Mouse (Mus musculus) heart, postnatal 10 days (tissue): ENCODE data around the gene Olfr577. TPM values are rescaled to one million over a fixed set of nuclear protein-coding genes. Genes with fewer than 3 reads are reported as not detected.

Experiments
- DNase-seq, 2 experiments: peaks; one replicate each; pipeline ENCODE4 v3.0.0; 2021
- intact Hi-C: fragments of 180-260 bp; cut with DNase I; formaldehyde crosslinking; loops from one replicate; pipeline ENCODE4 v1.15.1; 2025
- total RNA-seq, 2 experiments: library from RNA; stranded (reverse); gene quantifications; 2 replicates each; pipeline ENCODE4 v1.2.3; 2021

Gene Olfr577
- not detected for total RNA-seq

GRCm38 (mm10) chr7:102975843-102976242, at the start of gene Olfr577:
Olfr577 (minus strand) TSS chr7:102975943.
- intact Hi-C loops: no loop called here
- no peak for DNase-seq

GRCm38 (mm10) chr7:102989224-102989623, 13.5 kb upstream of the Olfr577 start, which contains the start of gene Olfr578:
Olfr578 (minus strand) TSS chr7:102989324.
- DNase-seq: no peak

DNA sequence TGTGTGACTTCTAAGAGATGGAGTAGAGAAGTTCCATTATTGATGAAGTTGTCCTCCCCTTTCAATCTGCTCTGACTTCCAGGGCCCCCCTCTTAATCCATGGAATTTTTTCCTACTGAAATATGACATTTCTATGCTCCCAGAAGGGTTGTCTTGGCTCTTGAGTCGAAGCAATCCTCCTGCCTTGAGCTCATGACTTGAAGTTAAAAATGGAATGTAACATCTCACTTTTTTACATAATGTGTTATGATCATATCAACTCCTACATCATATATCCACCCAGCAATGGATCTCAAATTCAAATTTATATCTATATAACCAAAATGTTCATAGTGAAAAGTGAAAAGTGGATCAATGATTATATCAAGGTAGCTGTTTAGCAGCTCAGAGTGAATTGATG, 1.3 kb downstream of the Olfr577 start:
- intact Hi-C loops: no loop called here
- DNase-seq: no peak

More at GRCm38 (mm10) chr7:102989224-102989623, 13.5 kb upstream of the Olfr577 start, which contains the start of gene Olfr578:
- intact Hi-C loops: no loop called here

DNA sequence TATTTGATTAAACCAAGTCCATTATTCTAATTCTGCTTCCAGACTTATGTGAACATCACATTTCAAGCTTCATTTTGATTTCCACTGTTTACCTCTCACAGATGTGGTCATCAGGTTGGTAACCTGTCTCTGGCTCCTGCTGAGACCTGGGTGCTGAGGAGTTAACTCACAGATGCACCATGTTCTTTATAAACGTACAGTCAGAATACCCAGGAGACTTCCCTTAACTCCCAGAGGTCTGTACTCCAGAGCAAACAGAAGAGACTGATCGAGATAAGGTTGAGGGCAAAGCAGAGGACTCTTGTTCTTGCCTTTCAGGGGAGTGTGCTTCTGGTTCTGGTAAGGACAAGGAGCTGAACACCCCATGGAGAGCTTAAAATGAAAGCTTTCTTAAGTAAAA, 13.4 kb downstream of the Olfr577 start, which contains the start of gene Olfr576:
Gene Olfr576 (plus strand): TSS at position 301 of the 400 bp plus-strand sequence.
- intact Hi-C loops: no loop called here
- DNase-seq: no peak

DNA sequence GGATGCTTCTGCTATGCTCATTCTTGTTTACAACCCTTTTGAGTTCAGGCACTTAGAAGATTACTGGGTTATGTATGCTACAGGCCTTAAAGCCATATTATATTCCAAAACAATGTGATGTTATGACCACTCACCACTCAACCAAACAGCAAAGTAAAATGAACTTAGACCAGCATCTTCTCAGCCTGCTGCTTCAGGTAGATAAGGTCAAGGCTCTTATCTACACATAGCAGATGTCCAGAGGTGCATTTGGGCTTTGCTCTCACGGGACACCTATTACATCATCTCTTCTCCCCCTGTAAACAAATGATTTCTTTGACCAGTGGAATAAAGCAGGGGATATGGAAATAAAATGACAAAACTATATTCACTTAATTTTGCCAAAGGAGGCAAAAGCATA, 17.1 kb downstream of the Olfr577 start, which contains the start of gene Olfr575:
Gene Olfr575 (minus strand): TSS at position 183 of the 400 bp plus-strand sequence.
- DNase-seq: no peak
- intact Hi-C loops: no loop called here

DNA sequence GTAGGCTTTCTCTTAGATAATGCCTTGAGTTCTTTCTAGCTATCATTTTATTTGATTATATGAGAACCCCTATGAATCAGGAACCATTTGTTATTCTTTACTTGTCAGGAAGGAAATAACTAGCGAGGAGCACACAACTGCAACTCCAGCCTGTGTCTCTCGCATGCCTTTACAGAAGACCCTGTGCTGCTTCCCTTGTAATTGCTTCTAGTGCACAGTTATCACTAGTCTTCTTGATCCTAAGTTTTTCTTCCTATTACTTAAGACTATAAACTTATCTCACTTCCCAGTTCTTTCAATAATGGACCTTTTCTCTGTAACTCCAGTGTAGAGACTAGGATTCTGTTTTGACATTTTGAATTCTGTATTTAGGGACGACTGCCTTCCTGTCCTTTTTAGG, 17.6 kb downstream of the Olfr577 start:
- intact Hi-C loops: no loop called here
- no peak for DNase-seq

DNA sequence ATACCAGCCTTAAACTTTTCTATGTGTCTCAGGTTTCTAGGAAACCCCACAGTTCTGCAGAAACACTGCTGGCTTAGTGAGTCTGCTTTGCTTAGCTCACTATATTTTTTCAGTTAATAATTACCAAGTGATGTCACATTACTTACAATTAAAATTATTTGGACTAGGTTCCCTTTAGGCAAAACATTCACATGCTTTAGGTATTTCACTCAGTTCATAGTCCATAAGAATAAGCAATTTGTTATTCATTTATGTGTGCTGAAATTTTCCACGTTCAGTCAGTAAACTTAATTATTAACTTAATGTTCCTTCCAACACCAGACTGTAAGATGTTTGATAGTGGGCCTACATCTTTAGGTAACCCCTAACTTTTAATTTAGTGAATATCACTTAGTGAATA, 25.0 kb downstream of the Olfr577 start:
- intact Hi-C loops: no loop called here
- no peak for DNase-seq

GRCm38 (mm10) chr7:102948167-102948566, 27.6 kb downstream of the Olfr577 start, which contains the start of gene Olfr574:
Olfr574 (plus strand) TSS chr7:102948467.
- intact Hi-C loops: no loop called here
- DNase-seq: no peak

DNA sequence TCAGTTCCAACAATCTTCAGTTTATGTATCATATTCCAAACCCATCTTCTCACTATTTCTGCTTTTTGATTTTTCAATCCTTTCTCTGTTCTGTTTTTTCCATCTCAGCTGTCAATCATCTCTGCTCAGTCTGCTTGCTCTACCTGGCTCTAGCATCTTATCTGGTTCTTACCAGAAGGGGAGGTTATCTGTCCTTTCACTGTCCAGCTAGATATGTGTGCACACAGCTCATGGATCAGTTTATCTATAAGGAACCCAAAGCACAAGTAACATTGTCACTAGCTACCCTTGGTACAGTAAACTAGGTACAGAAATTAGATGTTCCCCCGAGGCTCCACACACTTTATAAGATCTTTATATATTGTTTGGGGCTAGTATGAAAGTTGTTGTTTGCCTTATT, 32.3 kb downstream of the Olfr577 start:
- intact Hi-C loops: no loop called here
- DNase-seq: no peak

GRCm38 (mm10) chr7:102942475-102942874, 33.3 kb downstream of the Olfr577 start, which contains the start of gene Olfr573-ps1:
Olfr573-ps1 (minus strand) TSS chr7:102942575.
- DNase-seq: no peak
- intact Hi-C loops: no loop called here

DNA sequence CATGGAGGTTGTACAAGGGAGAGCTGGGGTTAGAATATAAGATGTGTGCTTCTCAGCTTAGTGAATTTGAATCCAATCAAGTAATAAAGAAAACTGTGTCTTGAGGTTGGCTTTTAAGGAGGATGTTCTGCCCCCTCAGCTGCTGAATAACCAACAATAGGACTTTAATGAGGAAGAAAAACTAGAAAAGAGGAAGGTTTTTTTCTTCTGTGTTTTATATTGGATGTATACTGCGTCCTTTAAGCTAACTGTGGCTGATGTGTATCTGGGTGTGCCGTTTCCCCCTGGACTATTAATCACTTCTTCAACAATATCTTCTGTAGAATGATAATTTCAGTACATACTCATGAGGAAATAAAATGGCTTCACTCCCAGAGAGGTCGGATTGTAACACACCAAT, 48.6 kb downstream of the Olfr577 start:
- DNase-seq: no peak
- intact Hi-C loops: no loop called here

DNA sequence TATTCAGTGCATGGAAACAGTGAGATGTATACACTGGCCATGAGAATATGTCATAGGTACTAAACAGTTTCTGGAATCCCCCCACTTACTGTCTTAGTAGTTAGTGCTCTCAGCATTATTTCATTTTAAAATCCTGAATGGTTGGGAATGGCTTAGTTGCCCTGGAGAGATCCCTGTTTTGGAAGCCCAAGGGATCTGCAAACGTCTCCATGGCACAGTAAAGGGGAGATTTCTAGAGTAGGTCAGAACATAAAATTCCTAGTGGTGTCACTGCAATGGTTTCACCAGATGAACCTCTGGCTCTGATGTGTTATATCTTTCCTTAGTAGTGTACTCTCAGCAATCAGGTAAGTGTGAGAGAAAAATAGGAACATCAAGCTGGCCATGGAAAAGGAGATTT, 51.6 kb downstream of the Olfr577 start, which contains the start of gene Olfr572:
Gene Olfr572 (plus strand): TSS at position 301 of the 400 bp plus-strand sequence.
- DNase-seq: no peak
- intact Hi-C loops: no loop called here

Other genes starting within 250 kb of the Olfr577 start
- not detected for gene Olfr559, start 248.5 kb downstream of the Olfr577 start, total RNA-seq
- gene Olfr560, start 216.6 kb downstream of the Olfr577 start, total RNA-seq: under 1 TPM; 0.12 to 0.57 TPM
- gene Olfr78, start 216.5 kb downstream of the Olfr577 start, total RNA-seq: 1 to 10 TPM; 2.1 to 2.2 TPM
- not detected for gene Olfr561, start 204.7 kb downstream of the Olfr577 start, total RNA-seq
- not detected for gene Olfr564, start 172.5 kb downstream of the Olfr577 start, total RNA-seq
- gene Olfr566, start 117.2 kb downstream of the Olfr577 start, total RNA-seq: not detected
- not detected for gene Olfr568, start 98.8 kb downstream of the Olfr577 start, total RNA-seq
- not detected for gene Olfr569, start 85.1 kb downstream of the Olfr577 start, total RNA-seq
- gene Olfr570, start 81.4 kb downstream of the Olfr577 start, total RNA-seq: not detected
- gene Olfr571, start 58.4 kb downstream of the Olfr577 start, total RNA-seq: not detected
- not detected for gene Olfr572, start 51.5 kb downstream of the Olfr577 start, total RNA-seq
- not detected for gene Olfr573-ps1, start 33.4 kb downstream of the Olfr577 start, total RNA-seq
- gene Olfr574, start 27.5 kb downstream of the Olfr577 start, total RNA-seq: not detected
- gene Olfr575, start 17.2 kb downstream of the Olfr577 start, total RNA-seq: not detected
- gene Olfr576, start 13.3 kb downstream of the Olfr577 start, total RNA-seq: not detected
- not detected for gene Olfr578, start 13.4 kb upstream of the Olfr577 start, total RNA-seq
- gene Olfr582, start 62.1 kb upstream of the Olfr577 start, total RNA-seq: not detected
- not detected for gene Olfr583, start 75.4 kb upstream of the Olfr577 start, total RNA-seq
- gene Olfr584, start 105.9 kb upstream of the Olfr577 start, total RNA-seq: not detected
- not detected for gene Olfr585, start 121.8 kb upstream of the Olfr577 start, total RNA-seq
- not detected for gene Olfr586, start 149.7 kb upstream of the Olfr577 start, total RNA-seq
- not detected for gene Olfr588-ps1, start 164.9 kb upstream of the Olfr577 start, total RNA-seq
- not detected for gene Olfr589, start 180.4 kb upstream of the Olfr577 start, total RNA-seq
- gene Olfr591, start 202.4 kb upstream of the Olfr577 start, total RNA-seq: not detected
- not detected for gene Olfr592, start 208.9 kb upstream of the Olfr577 start, total RNA-seq
- not detected for gene Olfr593, start 235.9 kb upstream of the Olfr577 start, total RNA-seq
- not detected for gene Olfr594, start 241.1 kb upstream of the Olfr577 start, total RNA-seq